Mouse (Mus musculus): ENCODE measurements around the gene Ext2.

GRCm38 (mm10) chr2:93753147-93753758, 69.1 kb downstream of the Ext2 start:
- TF ChIP-seq GATA1 (IDR thresholded peaks at IDR 0.05; ENCODE audit: borderline replicate concordance, low read length): no peak
- TF ChIP-seq FLI1 (IDR thresholded peaks at IDR 0.05; ENCODE audit: low read length): no peak

All from megakaryocyte, embryonic 14.5 days (primary cell).